Mouse (Mus musculus) left cerebral cortex, postnatal 14 days (tissue): ENCODE measurements around the gene Plekhj1. TPM values are rescaled to one million over a fixed set of nuclear protein-coding genes. Genes with fewer than 3 reads are reported as not detected.
A peak's percentile ranks its signal among the peaks of the same experiment; 100 is the strongest.

ENCODE experiments used
- DNase-seq, 2 experiments: peaks; one replicate each; pipeline ENCODE4 v3.0.0; 2021 to 2022; ENCODE audit warnings: low spot score in 2 of 2, mixed read lengths in 1 of 2
- intact Hi-C: fragments of 180-260 bp; cut with DNase I; formaldehyde crosslinking; loops from one replicate; pipeline ENCODE4 v1.15.1; 2025
- microRNA-seq, 2 experiments: library from miRNA; unstranded; fragments of <30 nt; microRNA quantifications; one replicate each; pipeline ENCODE4 v1.2.0; 2022
- total RNA-seq, 2 experiments: library from RNA; stranded (reverse); gene quantifications; 2 replicates each; pipeline ENCODE4 v1.2.3; 2021

Gene Plekhj1
- total RNA-seq, 2 experiments from 2014 or later: 60.0 to 62.8 TPM

DNA sequence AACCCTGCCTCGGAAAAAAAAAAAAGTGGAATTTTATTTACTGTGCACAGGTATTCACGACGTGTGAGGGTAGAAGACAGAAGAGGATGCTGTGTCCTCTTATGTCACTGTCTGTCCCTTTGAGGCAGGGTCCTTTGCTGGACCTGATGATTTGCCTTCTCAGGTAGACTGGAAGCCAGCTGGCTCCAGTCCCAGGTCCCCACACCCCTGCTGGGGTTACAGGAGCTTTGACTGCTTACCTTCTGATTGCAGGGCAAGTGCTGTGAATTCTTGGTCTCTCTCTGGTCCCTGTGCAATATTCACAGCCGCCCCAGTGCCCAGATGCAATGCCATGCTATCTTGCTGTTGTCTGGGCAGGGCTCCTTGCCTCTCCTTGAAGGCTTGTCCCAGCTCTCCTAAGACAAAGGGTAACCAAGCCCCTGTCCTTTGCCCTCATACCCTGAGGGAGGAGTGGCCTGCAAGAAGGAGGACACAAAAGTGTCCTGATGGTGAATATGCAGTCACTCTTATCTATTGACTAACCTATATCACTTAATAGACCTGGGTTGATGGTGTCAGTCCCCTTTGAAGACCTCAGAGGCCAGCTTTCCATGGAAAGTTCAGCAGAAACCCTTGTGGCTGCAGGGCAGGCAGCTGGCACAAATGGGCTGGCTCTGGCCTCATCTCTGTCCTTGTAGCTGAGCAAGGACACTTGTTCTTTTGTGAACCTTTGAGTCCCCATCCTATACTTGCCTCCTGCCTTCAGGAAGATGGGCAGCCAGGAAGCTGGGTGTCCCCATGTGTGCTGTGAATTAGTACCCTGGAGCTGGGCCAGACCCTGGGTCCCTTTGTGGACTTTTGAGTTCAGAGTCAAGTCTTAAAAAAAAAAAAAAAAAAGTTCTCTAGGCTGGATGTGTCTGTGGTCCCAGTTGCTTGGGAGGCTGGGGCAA lies 37.6 kb downstream of the Plekhj1 start:
- intact Hi-C loops: no loop called here
- DNase-seq: no peak

DNA sequence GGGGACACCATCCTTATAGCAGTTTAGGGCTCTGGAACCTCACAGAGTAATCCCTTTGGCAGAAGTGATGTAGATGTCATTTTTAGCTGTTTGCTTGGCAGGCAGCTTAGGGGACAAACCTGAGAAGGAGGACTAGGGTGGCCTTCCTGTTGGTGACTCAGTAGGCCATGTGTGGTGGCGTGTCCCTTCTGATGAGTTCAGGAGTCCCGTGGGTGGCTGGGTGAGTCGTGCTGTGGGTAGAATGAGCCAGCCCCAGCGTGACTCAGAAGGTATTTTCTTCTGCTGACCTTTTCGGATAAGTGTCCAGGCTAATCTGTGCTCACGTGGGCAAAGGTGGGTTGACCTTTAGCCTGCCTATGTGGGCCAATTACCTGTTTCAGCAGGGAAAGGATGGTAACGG lies 39.8 kb downstream of the Plekhj1 start:
- DNase-seq: no peak
- intact Hi-C loops: no loop called here

DNA sequence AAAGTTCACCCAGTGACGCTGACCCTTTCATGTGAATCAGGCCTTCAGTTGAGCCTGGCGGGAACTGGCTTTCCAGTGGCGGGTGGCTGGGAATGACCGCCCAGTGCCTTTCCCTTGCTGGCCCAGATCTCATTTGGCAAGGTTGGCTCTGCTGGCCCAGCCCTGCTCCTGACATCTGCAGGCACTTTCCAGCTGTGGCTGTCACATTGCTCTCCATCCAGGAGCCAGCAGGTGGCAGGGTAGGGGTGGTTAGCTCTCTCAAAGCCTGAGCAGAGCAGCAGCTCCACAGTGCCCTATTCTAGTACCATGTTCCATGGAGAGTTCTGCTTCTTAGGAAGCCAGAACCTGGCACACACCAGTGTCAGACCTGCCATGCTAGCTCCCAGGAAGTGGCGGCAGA lies 40.7 kb downstream of the Plekhj1 start:
- intact Hi-C loops: no loop called here
- DNase-seq: peak; percentile 61 to 69

DNA sequence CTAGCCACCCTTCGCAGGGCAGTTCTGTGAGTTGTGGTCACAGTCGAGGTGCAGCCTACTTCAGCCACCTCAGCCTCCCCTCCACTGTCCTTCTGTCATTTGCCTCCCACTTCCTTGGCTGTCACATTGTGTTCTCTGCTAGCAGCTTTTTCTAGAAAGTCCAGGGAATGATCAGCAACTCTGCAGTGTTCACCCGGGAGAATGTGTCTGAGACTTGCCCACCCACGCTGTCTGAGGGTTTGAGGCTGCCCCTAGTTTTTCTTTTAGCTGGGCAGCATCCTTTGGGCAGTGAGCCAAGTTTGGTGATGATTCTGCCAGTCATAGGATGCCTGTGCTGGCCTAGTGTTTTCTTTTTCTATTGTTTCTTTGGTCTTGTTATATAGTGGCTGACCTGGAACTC lies 41.5 kb downstream of the Plekhj1 start:
- intact Hi-C loops: no loop called here
- DNase-seq: peak; percentile 56 to 64

DNA sequence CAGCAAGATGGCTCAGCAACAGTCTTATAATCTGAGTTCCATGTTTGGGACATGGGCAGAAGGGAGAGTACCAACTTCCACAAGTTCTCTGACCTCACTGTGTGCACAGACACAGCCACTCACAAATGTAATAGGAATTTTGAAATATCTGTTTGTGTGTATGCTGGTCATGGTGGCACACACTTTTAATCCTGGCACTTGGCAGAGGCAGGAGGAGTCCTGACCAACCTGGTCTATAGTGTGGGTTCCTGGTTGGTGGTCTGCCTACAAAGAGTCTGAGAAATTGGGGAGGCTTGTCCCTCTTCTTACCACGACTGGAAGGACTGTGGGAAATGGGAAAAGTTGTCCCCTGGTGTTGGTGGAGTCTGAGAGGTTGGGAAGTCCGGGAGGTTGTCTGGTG lies 41.9 kb downstream of the Plekhj1 start:
- intact Hi-C loops: no loop called here
- DNase-seq: no peak

DNA sequence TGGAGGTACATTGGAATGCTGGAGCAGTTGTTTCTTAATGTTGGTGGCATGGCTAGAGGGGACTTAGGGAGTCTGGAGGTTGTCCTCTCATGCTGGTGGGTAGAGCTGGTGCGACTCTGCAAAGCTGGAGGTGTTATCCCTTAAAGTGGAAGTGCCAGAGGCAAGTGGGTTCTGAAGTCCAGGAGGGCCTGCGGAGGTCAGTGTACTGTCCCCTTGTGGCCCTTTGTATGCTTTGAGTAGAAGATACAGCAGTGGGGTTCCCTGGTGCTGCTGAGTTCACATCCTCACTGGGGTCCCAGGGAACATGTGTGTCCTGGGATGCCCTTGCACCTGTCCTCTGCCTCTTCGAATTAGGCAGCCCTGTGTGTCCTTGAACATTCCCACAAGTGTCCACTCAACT lies 42.3 kb downstream of the Plekhj1 start:
- intact Hi-C loops: no loop called here
- no peak for DNase-seq

DNA sequence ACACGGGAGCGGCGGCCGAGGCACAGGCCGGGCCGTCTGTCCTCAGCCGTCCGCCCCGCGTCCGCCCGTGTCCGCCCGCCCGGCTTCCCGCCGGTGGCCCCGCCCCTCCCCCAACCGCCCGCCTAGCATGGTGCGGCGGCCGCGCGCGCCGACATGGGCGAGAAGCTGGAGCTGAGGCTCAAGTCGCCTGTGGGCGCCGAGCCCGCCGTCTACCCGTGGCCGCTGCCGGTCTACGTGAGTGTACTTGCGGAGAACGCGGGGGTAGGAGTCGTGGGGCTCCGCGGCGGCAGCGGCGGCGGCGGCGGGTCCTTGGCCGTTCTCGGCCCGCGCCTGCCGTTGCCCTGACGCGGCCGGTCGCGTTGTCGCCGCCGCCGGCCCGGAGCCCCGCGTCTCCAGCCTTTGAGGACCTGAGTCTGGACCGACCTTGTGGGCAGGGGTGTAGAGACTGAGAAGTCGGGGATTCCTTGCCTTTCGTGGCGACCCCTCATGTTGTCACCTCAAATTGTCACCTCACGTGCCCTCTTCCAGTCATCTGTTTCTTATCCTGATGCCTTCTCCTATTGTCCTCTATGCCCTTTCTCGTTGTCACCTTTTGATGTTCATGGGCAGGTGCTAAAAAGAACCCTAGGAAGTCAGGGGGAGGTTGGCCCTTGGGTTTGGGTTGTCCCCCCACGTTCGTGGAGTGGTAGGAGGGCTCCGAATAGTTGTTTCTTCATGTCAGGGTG lies 43.0 kb downstream of the Plekhj1 start:
- intact Hi-C loops: no loop called here
- DNase-seq: no peak

DNA sequence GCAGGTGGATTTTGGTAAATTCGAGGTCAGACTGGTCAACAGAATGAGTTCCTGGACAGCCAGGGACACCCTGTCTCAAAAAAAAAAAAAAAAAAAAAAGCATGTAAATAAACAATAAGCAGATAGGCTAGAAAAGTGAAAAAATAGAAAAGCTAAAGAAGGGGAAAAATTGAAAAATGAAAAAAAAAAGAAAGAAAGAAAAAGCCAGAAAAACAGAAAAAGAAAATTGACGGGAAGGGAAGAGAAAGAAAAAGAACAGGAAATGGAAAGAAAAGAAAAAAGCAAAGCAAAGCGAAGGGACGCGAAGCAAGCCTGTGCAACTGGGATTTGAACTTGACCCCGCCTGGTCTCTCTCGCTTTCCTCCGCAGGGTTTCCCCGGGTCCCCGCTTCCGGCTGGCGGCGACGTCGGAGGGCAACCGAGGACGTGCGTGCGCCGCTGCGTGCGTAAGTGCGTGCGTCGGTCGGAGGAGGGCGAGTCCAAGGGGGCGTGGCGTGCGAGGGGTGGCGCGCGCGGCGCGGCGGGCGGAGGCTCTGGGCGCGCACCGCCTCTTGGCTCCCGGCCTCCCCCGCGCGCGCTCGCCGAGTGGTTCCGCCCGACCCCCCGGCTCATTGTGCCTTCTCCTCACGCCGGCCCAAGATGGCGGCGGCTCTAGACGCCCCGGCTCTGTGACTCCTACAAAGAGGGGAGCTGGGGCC lies 43.7 kb downstream of the Plekhj1 start, which contains the start of gene Dot1l:
Dot1l (plus strand) TSS at position 613 of the 697 bp plus-strand sequence.
- intact Hi-C loops: no loop called here
- peak; percentile 98 to 99 for DNase-seq

DNA sequence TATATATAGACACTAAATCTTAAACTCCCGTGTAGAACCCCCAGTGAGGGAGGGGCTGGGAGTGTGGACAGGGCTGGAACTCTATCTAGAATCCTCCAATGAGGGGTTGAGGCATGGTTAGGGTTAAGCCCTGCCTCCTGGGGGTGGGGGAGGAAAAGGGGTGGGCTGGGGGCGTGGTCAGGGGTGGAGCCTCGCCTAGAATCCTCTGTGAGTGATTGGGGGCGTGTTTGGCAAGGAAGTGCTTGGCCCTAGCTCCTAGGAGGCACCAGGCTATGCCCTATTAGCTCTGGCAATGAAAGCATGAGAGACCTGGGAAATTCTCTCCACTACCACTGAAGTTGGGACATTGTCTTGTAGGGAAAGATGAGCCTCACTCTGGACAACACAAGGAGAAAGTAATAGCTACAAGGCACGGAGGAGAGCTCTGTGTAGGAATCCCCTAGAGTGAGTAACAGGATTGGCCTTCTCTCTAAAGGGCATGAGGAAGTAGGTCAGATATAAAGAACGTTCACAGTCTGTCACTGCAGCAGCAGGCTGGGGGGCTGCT lies 46.3 kb downstream of the Plekhj1 start:
- intact Hi-C loops: no loop called here

DNA sequence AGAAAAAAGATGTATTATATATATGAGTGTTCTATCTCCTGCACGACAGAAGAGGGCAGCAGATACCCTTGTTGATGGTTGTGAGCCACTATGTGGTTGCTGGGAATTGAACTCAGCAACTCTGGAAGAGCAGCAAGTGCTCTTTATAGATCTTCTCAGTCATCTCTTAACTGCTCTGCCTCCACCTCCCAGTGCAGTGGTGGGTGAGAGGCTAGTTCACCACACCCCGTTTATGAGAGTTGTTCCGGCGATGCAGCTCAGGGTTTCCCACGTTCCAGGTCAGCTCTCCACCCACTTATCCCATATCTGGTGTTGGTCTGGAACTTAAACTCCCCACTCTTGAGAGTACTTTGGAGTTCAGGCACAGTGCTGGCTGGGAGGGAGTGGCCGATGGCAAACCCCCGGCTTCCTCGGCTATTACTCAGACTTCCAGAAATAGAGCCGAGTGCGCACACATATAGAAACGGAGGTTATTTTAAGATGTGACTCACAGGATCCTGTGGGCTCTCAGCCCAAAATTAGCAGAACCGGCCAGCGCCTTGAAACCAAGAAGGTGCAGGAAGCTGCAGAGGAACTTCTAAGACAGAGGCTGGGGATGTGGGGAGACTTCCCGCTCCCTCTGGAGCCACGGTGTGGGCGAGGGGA lies 47.1 kb downstream of the Plekhj1 start:
- intact Hi-C loops: no loop called here
- peak; percentile 76 to 79 for DNase-seq

More for the DNA sequence above, 46.3 kb downstream of the Plekhj1 start:
- peak in 1 of 2 experiments; percentile 48 for DNase-seq

DNA sequence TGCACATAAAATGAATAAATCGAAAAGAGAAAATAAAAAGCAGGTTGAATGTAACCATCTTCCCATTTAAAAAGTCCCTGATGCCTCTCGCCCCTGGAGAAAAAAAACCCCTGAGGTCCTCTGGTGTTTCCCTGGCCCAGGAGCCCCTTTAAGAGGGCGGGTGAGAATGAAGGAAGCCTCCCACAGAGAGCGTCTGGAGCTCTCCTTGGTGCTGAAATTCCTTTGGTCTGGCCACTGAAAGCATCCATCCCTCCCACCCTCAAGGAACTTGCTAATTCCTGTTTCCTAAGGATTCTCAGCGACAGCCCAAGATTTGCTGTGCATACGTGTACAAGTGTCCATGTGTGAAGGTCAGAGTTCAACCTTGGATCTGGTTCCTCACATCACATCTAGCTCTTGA lies 49.8 kb downstream of the Plekhj1 start:
- DNase-seq: no peak
- intact Hi-C loops: loop anchor here (2.0 to 5.0 kb wide), 3 partner anchors 26 to 249 kb away; no protein-coding TSS in a partner anchor

DNA sequence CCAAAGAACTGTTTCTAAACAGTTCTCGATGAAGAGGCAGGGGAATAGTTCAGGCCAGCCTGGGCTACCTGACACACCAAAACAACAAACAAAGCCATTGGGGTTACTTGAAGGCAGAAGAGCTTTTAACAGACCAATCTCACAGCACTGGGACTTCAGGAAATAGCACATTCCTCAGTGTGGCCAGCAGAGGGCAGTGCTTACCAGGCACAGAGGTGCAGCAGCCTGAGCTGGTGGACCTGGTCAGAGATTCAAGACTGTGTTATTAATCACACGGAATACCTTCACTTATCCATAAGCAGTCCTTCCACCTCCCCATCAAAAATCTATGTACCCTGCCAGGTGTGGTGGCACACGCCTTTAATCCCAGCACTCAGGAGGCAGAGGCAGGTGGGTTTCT lies 51.0 kb downstream of the Plekhj1 start:
- intact Hi-C loops: loop anchor here (5.0 kb wide), 2 partner anchors 130 to 250 kb away; no protein-coding TSS in a partner anchor
- peak; percentile 72 to 80 for DNase-seq

Small RNAs within 50 kb of the gene (microRNA-seq; reads per million reads assigned to microRNA genes)
- gene Mir1982: 4.0 to 5.0 reads per million in 2 experiments

Other genes starting within 250 kb of the Plekhj1 start
- gene Rexo1, start 237.1 kb downstream of the Plekhj1 start, total RNA-seq: 10 to 100 TPM; 44.5 to 46.3 TPM
- gene Klf16, start 221.3 kb downstream of the Plekhj1 start, total RNA-seq: 10 to 100 TPM; 46.7 to 48.0 TPM
- 100 to 1,000 TPM; 212 to 220 TPM for gene Abhd17a, start 208.3 kb downstream of the Plekhj1 start, total RNA-seq
- 10 to 100 TPM; 35.8 to 39.3 TPM for gene Scamp4, start 195.8 kb downstream of the Plekhj1 start, total RNA-seq
- gene Adat3, start 195.7 kb downstream of the Plekhj1 start, total RNA-seq: 1 to 10 TPM; 2.8 TPM
- gene Gm49322, start 192.6 kb downstream of the Plekhj1 start, total RNA-seq: 1 to 10 TPM; 2.6 to 2.8 TPM
- 100 to 1,000 TPM; 188 to 196 TPM for gene Csnk1g2, start 175.8 kb downstream of the Plekhj1 start, total RNA-seq
- 10 to 100 TPM; 88.3 to 93.5 TPM for gene Btbd2, start 141.6 kb downstream of the Plekhj1 start, total RNA-seq
- 10 to 100 TPM; 38.4 to 46.7 TPM for gene Mknk2, start 120.5 kb downstream of the Plekhj1 start, total RNA-seq
- 10 to 100 TPM; 15.0 to 20.2 TPM for gene Mob3a, start 96.6 kb downstream of the Plekhj1 start, total RNA-seq
- 10 to 100 TPM; 52.8 to 55.3 TPM for gene Izumo4, start 96.4 kb downstream of the Plekhj1 start, total RNA-seq
- gene Ap3d1, start 56.4 kb downstream of the Plekhj1 start, total RNA-seq: 100 to 1,000 TPM; 143 to 147 TPM
- 10 to 100 TPM; 59.1 to 66.7 TPM for gene Dot1l, start 43.4 kb downstream of the Plekhj1 start, total RNA-seq
- gene Sf3a2, start 428 bp downstream of the Plekhj1 start, total RNA-seq: 10 to 100 TPM; 42.7 to 43.6 TPM
- gene Amh, start 6.6 kb upstream of the Plekhj1 start, total RNA-seq: 1 to 10 TPM; 1.6 to 1.9 TPM
- 1 to 10 TPM; 2.5 to 2.9 TPM for gene Jsrp1, start 14.9 kb upstream of the Plekhj1 start, total RNA-seq
- gene Oaz1, start 28.0 kb upstream of the Plekhj1 start, total RNA-seq: 100 to 1,000 TPM; 433 to 483 TPM
- 10 to 100 TPM; 30.0 to 33.0 TPM for gene Lingo3, start 45.4 kb upstream of the Plekhj1 start, total RNA-seq
- 10 to 100 TPM; 46.4 to 52.7 TPM for gene Lsm7, start 56.6 kb upstream of the Plekhj1 start, total RNA-seq
- 10 to 100 TPM; 81.8 to 89.3 TPM for gene Sppl2b, start 56.6 kb upstream of the Plekhj1 start, total RNA-seq
- gene Tmprss9, start 73.2 kb upstream of the Plekhj1 start, total RNA-seq: under 1 TPM; 0.13 to 0.18 TPM
- 100 to 1,000 TPM; 145 to 157 TPM for gene Timm13, start 102.3 kb upstream of the Plekhj1 start, total RNA-seq
- 10 to 100 TPM; 19.7 to 20.1 TPM for gene Lmnb2, start 119.6 kb upstream of the Plekhj1 start, total RNA-seq
- 10 to 100 TPM; 11.9 to 12.5 TPM for gene Gadd45b, start 131.4 kb upstream of the Plekhj1 start, total RNA-seq
- gene Gng7, start 216.3 kb upstream of the Plekhj1 start, total RNA-seq: 100 to 1,000 TPM; 120 to 135 TPM
- gene Diras1, start 227.0 kb upstream of the Plekhj1 start, total RNA-seq: 100 to 1,000 TPM; 113 to 117 TPM
- gene Slc39a3, start 238.8 kb upstream of the Plekhj1 start, total RNA-seq: 10 to 100 TPM; 70.9 to 76.3 TPM